Mouse (Mus musculus) cortical plate, adult 2 months (tissue): ENCODE measurements around the gene Nhej1.

Source experiments
- CTCF ChIP-seq: fragments of 200-500 bp; IDR thresholded peaks from 2 replicates; pipeline ENCODE4 v1.5.1; 2011; ENCODE audit warnings: mild to moderate bottlenecking, control low read depth, low read length; ENCODE audit not compliant: insufficient read depth; ENCODE audit errors: extremely low read depth
- POLR2A ChIP-seq: fragments of 200-500 bp; IDR thresholded peaks from 2 replicates; pipeline ENCODE4 v1.6.1; 2011; ENCODE audit warnings: mild to moderate bottlenecking, low read length, control low read depth; ENCODE audit not compliant: insufficient read depth; ENCODE audit errors: extremely low read depth

- no peak for TF ChIP-seq POLR2A
- no peak for TF ChIP-seq CTCF
These were observed 197.2 kb downstream of the Nhej1 start for GRCm38 (mm10) chr1:74927621-74928296.
